Mouse (Mus musculus): ENCODE measurements around the gene Adprhl1. TPM values are rescaled to one million over a fixed set of nuclear protein-coding genes. Genes with fewer than 3 reads are reported as not detected.

Gene Adprhl1
- total RNA-seq, 2 experiments from 2014 or later: 0.43 TPM; not detected in 1

DNA sequence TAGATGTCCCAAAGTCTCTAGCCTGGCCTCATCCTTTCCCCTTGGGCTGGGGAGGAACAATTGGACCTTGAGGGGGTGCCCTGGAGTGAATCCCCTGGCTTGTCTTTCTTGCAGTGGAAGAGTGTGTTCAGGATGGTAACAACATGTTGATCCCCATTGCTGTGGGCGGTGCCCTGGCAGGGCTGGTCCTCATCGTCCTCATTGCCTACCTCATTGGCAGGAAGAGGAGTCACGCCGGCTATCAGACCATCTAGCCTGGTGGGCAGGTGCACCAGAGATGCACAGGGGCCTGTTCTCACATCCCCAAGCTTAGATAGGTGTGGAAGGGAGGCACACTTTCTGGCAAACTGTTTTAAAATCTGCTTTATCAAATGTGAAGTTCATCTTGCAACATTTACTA, 79.7 kb downstream of the Adprhl1 start:
- no peak for ATAC-seq (replicated peaks; ENCODE audit: low FRiP score, poor library complexity, severe bottlenecking)

Other genes with a start within 250 kb of the Adprhl1 start
- not detected in 2 replicates for gene F7, start 228.1 kb downstream of the Adprhl1 start, total RNA-seq (2015; ENCODE audit: low replicate concordance)
- gene F7, start 228.1 kb downstream of the Adprhl1 start, total RNA-seq (2017; ENCODE audit: low replicate concordance): not detected in 2 replicates
- 0.77 and 17.6 TPM in 2 replicates for gene F10, start 216.9 kb downstream of the Adprhl1 start, total RNA-seq (2015; ENCODE audit: low replicate concordance)
- gene F10, start 216.9 kb downstream of the Adprhl1 start, total RNA-seq (2017; ENCODE audit: low replicate concordance): 15.5 and 20.8 TPM in 2 replicates
- not detected in 2 replicates for gene Proz, start 193.2 kb downstream of the Adprhl1 start, total RNA-seq (2015; ENCODE audit: low replicate concordance)
- not detected in 2 replicates for gene Proz, start 193.2 kb downstream of the Adprhl1 start, total RNA-seq (2017; ENCODE audit: low replicate concordance)
- gene Pcid2, start 148.7 kb downstream of the Adprhl1 start, total RNA-seq (2015; ENCODE audit: low replicate concordance): 7.5 and 8.6 TPM in 2 replicates
- 7.8 and 12.1 TPM in 2 replicates for gene Pcid2, start 148.7 kb downstream of the Adprhl1 start, total RNA-seq (2017; ENCODE audit: low replicate concordance)
- 390 and 405 TPM in 2 replicates for gene Cul4a, start 148.5 kb downstream of the Adprhl1 start, total RNA-seq (2015; ENCODE audit: low replicate concordance)
- gene Cul4a, start 148.5 kb downstream of the Adprhl1 start, total RNA-seq (2017; ENCODE audit: low replicate concordance): 552 and 664 TPM in 2 replicates
- 101 and 131 TPM in 2 replicates for gene Lamp1, start 95.0 kb downstream of the Adprhl1 start, total RNA-seq (2015; ENCODE audit: low replicate concordance)
- gene Lamp1, start 95.0 kb downstream of the Adprhl1 start, total RNA-seq (2017; ENCODE audit: low replicate concordance): 103 and 130 TPM in 2 replicates
- 5.0 and 6.3 TPM in 2 replicates for gene Grtp1, start 53.5 kb downstream of the Adprhl1 start, total RNA-seq (2015; ENCODE audit: low replicate concordance)
- 1.6 and 4.3 TPM in 2 replicates for gene Grtp1, start 53.5 kb downstream of the Adprhl1 start, total RNA-seq (2017; ENCODE audit: low replicate concordance)
- gene Dcun1d2, start 34.0 kb upstream of the Adprhl1 start, total RNA-seq (2015; ENCODE audit: low replicate concordance): 0.42 and 9.2 TPM in 2 replicates
- 4.2 and 5.4 TPM in 2 replicates for gene Dcun1d2, start 34.0 kb upstream of the Adprhl1 start, total RNA-seq (2017; ENCODE audit: low replicate concordance)
- 7.1 and 12.3 TPM in 2 replicates for gene Tmco3, start 34.0 kb upstream of the Adprhl1 start, total RNA-seq (2015; ENCODE audit: low replicate concordance)
- gene Tmco3, start 34.0 kb upstream of the Adprhl1 start, total RNA-seq (2017; ENCODE audit: low replicate concordance): 6.1 and 9.4 TPM in 2 replicates
- 90.5 and 105 TPM in 2 replicates for gene Tfdp1, start 84.6 kb upstream of the Adprhl1 start, total RNA-seq (2015; ENCODE audit: low replicate concordance)
- 73.9 and 76.0 TPM in 2 replicates for gene Tfdp1, start 84.6 kb upstream of the Adprhl1 start, total RNA-seq (2017; ENCODE audit: low replicate concordance)
- gene Atp4b, start 142.7 kb upstream of the Adprhl1 start, total RNA-seq (2015; ENCODE audit: low replicate concordance): not detected in 2 replicates
- not detected in 2 replicates for gene Atp4b, start 142.7 kb upstream of the Adprhl1 start, total RNA-seq (2017; ENCODE audit: low replicate concordance)
- gene Grk1, start 150.9 kb upstream of the Adprhl1 start, total RNA-seq (2015; ENCODE audit: low replicate concordance): not detected in 2 replicates
- gene Grk1, start 150.9 kb upstream of the Adprhl1 start, total RNA-seq (2017; ENCODE audit: low replicate concordance): 0.28 and 0.34 TPM in 2 replicates
- gene Tmem255b, start 181.0 kb upstream of the Adprhl1 start, total RNA-seq (2015; ENCODE audit: low replicate concordance): not detected in 2 replicates
- gene Tmem255b, start 181.0 kb upstream of the Adprhl1 start, total RNA-seq (2017; ENCODE audit: low replicate concordance): not detected in 2 replicates
- gene Gas6, start 240.3 kb upstream of the Adprhl1 start, total RNA-seq (2015; ENCODE audit: low replicate concordance): not detected in 2 replicates
- gene Gas6, start 240.3 kb upstream of the Adprhl1 start, total RNA-seq (2017; ENCODE audit: low replicate concordance): 0.09 and 3.1 TPM in 2 replicates